ENCODE assay signal across 21 mouse cellular contexts in genomic region chr6:98629646-98630045, GRCm38 (mm10).
DNase-seq lines count a peak whose midpoint lies in the region; ATAC-seq lines count a peak whose summit lies in the region.
"Had no signal": no experiment of that assay in that cellular context is flagged by ENCODE, and none has a peak within 500 bp of the region (broad histone marks: within the 10 kb centered on the region; RNA-seq: fewer than 3 reads in every experiment).

No protein-coding gene starts in this region.

- peak; percentile 82 for ATAC-seq in CD4-positive, CD25-positive, alpha-beta regulatory T cell, adult 4 months
- ATAC-seq in inflammation-experienced regulatory T-cells, adult 6 months, result peak; percentile 78
- no peak for ATAC-seq in megakaryocyte, adult 5-6 weeks (ENCODE audit: poor library complexity, severe bottlenecking)
- ATAC-seq: forebrain, embryonic 15.5 days; liver, embryonic 12.5 days; liver, postnatal 0 days had no signal

- DNase-seq in thymus, postnatal 14 days, result peak; percentile 28
- no peak for DNase-seq in thymus, postnatal 0 days (ENCODE audit: low spot score)
- DNase-seq in right cerebral cortex, adult 18-20 months, result no peak
- DNase-seq: adrenal gland, postnatal 10 days; cerebellum, adult 8-10 months; cerebellum, postnatal 36 days; embryo, embryonic 11 days; gastrocnemius, postnatal 36 days; heart, postnatal 10 days; kidney, adult 18-20 months; kidney, postnatal 36 days; layer of hippocampus, postnatal 36 days; left cerebral cortex, postnatal 4 days; liver, postnatal 0 days; midbrain, embryonic 14.5 days; spleen, adult 18-20 months had no signal
